Mouse (Mus musculus) frontal cortex, postnatal 10 days (tissue): Measurements from ENCODE around the gene Higd1c.
"Not testable (repeated sequence)": the region's sequence is repeated elsewhere in the genome, so short reads cannot be mapped to it uniquely, and the experiment has no call there.

ENCODE experiments used
- DNase-seq, 2 experiments: peaks; one replicate each; pipeline ENCODE4 v3.0.0; 2022; ENCODE audit warnings: low spot score in 2 of 2, mixed read lengths in 1 of 2

Higd1c gene

GRCm38 (mm10) chr15:100410918-100411672 is 46.8 kb downstream of the Higd1c start:
- no peak for DNase-seq

GRCm38 (mm10) chr15:100411731-100412130 is 47.4 kb downstream of the Higd1c start:
- DNase-seq, result no peak

DNA sequence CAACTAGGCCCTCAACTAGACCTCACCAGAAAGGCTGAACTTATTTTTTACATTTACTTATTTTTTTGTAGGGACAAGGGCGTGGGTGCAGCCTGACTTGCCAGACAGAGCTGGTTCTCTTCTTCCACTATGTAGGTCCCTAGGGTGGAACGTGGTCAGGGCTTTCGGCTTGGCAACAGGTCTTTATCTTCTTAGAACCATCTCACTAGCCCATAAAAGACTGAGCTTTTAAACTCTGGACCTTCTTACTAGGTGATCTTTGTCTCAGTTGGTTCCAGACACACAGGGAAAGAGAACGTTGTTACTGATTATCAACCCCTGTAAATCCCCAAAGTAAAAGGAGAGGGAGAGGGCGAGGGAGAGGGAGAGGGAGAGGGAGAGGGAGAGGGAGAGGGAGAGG is 49.0 kb downstream of the Higd1c start:
- no peak for DNase-seq

DNA sequence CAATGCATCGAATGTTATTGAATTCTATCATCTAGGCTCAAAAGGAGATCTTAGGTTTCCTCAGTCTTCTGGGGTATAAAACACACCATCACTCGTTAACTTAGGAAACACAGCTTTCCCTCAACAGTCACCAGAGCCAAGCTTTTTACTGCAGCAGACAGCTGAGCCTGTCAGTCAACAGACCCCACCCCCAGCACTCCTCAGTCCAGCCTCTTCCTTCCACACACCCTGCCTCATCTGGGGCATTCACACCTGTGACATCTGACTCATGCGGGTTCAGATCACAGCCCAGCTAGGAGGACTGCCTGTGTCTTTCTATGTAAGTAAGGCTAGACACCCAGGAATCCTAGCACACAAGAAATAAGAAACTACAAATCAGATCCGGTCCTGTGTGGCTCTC is 49.7 kb downstream of the Higd1c start:
- no peak for DNase-seq

DNA sequence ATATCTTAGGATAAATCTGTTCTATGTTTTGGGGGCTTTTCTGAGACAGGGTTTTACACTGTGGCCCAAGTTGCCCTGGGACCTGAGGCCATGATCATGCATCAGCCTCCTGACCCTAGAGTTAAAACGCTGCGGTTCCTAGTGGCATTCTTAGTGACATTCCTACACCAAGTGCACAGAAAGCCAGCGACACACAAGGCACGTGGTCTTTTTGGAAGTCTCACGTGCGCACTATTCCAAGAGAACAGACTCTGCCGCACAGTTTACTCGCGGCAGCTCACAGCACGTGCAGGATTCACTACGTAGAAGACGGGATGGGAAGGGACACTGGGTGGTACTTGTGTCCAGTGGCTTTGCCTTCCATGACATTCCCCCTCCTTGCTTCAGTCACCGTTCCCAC is 50.6 kb downstream of the Higd1c start:
- DNase-seq, result no peak

GRCm38 (mm10) chr15:100415684-100416083 is 51.3 kb downstream of the Higd1c start:
- DNase-seq, result no peak

- no peak for DNase-seq
These were observed 53.6 kb downstream of the Higd1c start for GRCm38 (mm10) chr15:100417854-100418450.

GRCm38 (mm10) chr15:100419311-100419710 is 55.0 kb downstream of the Higd1c start:
- DNase-seq, result no peak

DNA sequence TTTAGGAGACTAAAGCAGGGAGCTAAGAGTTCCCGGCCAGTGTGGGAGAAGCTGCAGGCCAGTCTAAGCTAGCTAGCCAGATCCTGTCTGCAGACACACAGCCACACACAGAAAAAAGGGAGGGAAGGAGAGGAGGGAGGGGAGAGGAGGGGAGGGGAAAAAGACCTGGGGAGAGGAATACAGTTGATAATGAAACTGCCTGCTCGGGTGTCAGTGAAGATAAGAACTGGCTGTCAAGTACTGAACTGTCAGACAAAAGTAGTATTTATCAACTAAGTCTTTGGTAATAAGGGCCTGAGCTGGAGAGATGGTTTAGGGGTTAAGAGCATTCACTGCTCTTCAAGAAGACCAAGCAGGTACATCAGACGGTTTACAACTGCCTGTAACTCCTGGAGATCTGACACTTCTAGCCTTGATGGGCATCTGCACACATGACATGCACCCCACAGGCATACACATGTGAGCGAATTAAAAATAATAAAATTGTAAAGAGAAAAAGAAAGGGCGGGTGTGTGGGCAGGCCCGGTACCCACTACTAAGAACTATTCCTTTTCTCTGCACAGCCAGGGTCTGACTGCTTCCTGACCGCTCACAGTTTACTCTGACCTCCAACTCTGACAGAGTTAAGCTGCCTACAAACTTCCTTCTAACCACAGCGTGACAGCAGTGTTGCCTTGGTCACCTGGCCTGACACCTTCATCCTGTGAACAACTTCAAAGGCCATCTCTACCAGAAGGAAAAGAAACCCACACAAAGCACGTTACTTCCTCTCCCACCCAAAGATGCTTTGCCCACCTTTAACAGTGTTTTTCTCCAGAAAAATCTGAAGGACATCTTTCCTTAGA is 55.8 kb downstream of the Higd1c start:
- no peak for DNase-seq

DNA sequence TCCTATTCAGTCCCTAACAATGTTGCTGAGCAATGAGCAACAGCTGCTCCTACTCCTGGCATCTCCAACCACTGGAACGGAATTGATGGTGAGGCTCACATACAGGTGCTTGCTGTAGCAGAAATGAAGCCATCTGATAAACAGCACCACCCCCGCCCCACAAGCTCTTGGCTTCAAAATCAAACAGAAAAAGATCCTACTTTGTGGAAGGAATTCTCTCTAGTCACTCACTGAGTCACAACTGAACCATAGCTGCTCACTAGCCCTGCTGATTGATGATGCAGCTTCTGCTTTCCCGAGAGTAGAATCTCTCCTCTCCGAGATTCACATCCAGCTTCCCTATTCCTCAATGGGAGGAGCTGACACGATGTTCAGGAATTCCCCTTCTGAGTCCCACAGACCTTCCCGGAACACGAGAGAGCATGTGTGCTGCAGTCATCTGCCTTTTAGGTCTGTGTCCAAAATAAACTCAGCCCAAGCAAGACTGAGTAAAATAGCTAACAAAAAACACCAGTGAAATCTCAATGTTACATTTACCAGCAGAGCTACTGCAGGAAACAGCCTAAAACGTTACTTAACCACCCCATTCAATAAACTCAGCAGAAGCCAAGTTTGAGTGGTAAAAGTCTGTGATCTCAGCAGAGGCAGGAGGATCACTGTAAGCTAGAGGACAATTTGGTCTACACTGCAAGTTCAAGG is 56.9 kb downstream of the Higd1c start:
- DNase-seq, result no peak

GRCm38 (mm10) chr15:100421758-100422197 is 57.4 kb downstream of the Higd1c start, which contains the start of gene Gm5475:
TSS of gene Gm5475 (plus strand) at chr15:100422147.
- DNase-seq, result not testable (repeated sequence)

DNA sequence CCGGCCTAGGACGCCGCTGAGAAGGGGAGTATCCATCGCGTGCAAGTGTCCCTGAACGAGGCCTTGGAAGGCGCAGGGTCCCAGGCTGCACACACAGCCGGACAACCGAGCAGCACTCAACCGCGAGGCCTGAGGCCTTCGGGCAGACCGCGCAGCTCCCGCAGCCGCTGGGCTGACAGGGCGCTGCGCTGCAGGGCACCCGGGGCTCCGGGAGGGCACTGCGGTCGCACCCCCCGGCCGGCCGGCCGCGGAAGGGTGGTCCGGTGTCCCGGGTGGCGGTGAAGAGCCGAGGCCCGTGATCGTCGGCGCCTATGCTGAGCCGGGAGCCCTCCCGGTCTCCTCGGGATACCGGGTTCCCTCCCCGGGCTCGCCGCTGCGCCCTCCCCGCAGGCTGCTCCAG is 58.1 kb downstream of the Higd1c start:
- no peak for DNase-seq

DNA sequence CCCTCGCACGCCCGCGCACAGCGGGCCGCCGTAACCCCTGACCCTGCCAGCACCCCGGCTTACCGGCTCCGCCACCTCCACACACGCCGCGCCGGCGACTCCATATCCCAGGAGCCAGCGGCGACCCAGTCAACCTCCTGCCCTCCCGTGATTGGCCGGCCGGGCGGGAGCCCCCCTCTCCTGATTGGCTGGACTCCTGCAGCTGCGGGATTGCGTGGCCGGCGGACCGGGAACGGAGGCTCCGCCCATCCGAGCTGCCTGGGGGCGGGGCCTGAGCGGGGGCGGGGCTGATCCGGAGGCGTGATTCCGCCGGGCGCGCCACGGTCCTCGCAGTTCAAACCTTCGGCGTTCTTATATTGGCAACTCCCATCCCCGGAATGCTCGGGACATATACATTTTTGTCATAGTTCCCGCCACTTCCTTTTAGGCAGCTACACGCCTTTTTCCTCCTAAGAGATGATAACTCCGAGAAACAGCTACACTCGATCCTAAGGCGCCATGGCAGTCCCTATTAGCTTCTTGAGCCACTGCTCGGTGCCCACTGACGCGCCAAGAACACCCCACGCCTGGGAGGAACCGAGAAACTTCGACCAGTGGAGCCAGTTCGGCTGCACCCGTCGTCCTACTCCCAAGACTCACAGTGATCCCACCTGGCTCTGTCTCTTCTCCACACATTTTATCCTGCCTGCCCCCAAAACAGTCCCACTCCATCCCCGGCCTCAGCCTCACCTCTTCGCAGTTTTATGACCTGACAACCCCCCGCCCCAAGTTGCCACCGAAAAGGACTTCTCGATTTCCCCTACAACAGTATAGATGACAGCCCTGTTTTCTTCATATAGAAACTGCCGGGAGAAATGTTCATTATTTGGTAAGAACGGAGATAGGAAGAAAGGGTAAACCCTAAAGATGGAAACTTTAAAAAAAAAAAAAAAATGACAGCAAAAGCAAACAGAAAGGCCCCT is 58.8 kb downstream of the Higd1c start:
- peak; percentile 95 to 97 for DNase-seq

DNA sequence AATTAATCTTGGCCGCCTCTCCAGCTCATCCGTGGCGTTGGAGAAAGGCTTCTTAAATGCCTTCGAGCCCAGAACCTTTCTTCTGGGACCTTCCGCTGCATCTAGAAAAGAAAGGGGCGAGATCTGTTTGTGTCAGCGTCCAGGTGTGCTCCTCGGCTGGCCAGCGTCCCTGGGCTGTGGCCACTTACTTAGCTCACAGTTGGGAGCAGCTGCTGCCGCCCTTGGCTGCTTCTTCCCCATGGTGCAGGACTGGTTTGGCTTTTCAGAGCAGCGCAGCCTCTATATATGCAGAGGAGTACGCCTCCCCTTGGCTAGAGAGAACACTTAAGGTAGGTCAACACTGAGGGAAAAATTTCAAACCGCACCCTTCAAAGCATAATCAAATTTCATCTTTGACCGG is 59.6 kb downstream of the Higd1c start:
- DNase-seq, result no peak

DNA sequence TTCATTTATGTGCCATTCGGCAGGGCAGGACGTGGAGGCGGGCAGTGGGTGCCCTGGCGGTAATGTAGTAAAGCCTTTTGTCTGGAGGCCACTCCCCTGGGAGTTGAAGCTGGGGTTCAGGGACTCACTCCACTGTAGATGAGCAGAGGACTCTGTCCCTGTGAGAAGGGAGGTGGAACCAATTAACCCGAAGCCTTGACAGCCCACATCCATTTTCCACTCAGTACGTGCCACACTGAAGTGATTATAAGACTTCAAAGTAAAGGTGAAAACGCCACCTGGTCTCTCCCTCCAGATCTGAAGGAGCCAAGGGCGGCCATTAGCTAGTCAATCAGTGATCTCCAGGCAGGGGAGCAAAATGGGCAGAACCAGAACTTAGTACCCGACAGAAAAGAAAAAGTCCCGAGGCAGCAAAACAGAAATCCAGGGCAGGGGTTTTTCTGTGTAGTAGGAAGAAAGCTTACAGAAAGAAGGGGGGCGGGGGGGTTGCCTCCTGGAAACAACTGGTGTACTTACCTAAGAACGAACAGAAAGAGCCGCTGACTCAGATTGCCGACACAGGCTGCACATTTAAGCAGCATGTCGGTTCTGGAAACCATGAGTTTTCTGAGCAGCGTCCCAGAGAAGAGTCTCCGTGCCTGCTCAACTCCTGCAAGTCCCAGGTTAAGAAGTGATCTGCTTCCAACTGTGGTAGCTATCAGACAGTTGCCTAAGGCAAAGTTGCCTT is 60.2 kb downstream of the Higd1c start, which contains the start of gene Slc11a2:
Slc11a2 (minus strand) TSS at position 677 of the 727 bp plus-strand sequence.
- DNase-seq, result no peak

- no peak for DNase-seq
These were observed 64.1 kb downstream of the Higd1c start for GRCm38 (mm10) chr15:100428296-100428905.

- DNase-seq, result no peak
These were observed 65.7 kb downstream of the Higd1c start for GRCm38 (mm10) chr15:100429959-100430565.

GRCm38 (mm10) chr15:100433234-100433633 is 68.9 kb downstream of the Higd1c start:
- DNase-seq, result no peak
